Mouse (Mus musculus) MEL (cell line): Measurements from ENCODE around the gene Gm20388.
A peak's percentile ranks its signal among the peaks of the same experiment; 100 is the strongest.

Source experiments
- CTCF ChIP-seq, 3 experiments: IDR thresholded peaks in 2 of 3; conservative IDR thresholded peaks in 1 of 3; 2 replicates each; pipeline ENCODE4 v1.5.1; 2011 to 2012; ENCODE audit warnings: low read length in 3 of 3, low read depth in 2 of 3, mild to moderate bottlenecking in 2 of 3, improper control_type of control experiment in 1 of 3, inconsistent platforms in 1 of 3, mixed read lengths in 1 of 3, moderate library complexity in 1 of 3; ENCODE audit not compliant: control insufficient read depth in 1 of 3, insufficient read depth in 1 of 3, poor library complexity in 1 of 3, severe bottlenecking in 1 of 3
- ETS1 ChIP-seq: IDR thresholded peaks from 2 replicates; pipeline ENCODE4 v1.6.1; 2012; ENCODE audit warnings: low read depth, mild to moderate bottlenecking, inconsistent platforms, low read length, improper control_type of control experiment, moderate library complexity
- GATA1 ChIP-seq: IDR thresholded peaks from 2 replicates; pipeline ENCODE4 v1.6.1; 2011; ENCODE audit warnings: low read depth, low read length, improper control_type of control experiment
- POLR2A ChIP-seq, 2 experiments: IDR thresholded peaks; 2 replicates each; pipeline ENCODE4 v1.6.1; 2011 to 2012; ENCODE audit warnings: low read length in 2 of 2, mild to moderate bottlenecking in 2 of 2, control low read depth in 1 of 2, improper control_type of control experiment in 1 of 2, low read depth in 1 of 2, moderate library complexity in 1 of 2; ENCODE audit not compliant: control insufficient read depth in 1 of 2, insufficient read depth in 1 of 2, poor library complexity in 1 of 2
- UBTF ChIP-seq: IDR thresholded peaks from 2 replicates; pipeline ENCODE4 v1.6.1; 2012; ENCODE audit warnings: low read depth, mild to moderate bottlenecking, inconsistent platforms, low read length, improper control_type of control experiment, moderate library complexity, borderline replicate concordance; ENCODE audit not compliant: insufficient read depth
- ZC3H11A ChIP-seq: IDR thresholded peaks from 2 replicates; pipeline ENCODE4 v1.6.1; 2012; ENCODE audit warnings: low read depth, mild to moderate bottlenecking, inconsistent platforms, low read length, improper control_type of control experiment

GRCm38 (mm10) chr8:119887130-119887529, 23.5 kb upstream of the Gm20388 start:
- TF ChIP-seq CTCF (IDR thresholded peaks at IDR 0.05 in 2 of 3, conservative IDR thresholded peaks at IDR 0.05 in 1 of 3; ENCODE audit: control insufficient read depth in 1 of 3, insufficient read depth in 1 of 3, low read depth in 2 of 3, low read length in 3 of 3, poor library complexity in 1 of 3, severe bottlenecking in 1 of 3) = peak; percentile 81 to 96 (median 84)
- TF ChIP-seq POLR2A (IDR thresholded peaks at IDR 0.05; ENCODE audit: control insufficient read depth in 1 of 2, insufficient read depth in 1 of 2, low read depth in 1 of 2, low read length in 2 of 2, poor library complexity in 1 of 2) = no peak
- TF ChIP-seq ETS1 = no peak
- TF ChIP-seq GATA1 = no peak
- TF ChIP-seq UBTF = no peak
- TF ChIP-seq ZC3H11A = peak; percentile 77
